Mouse (Mus musculus) MEL (cell line): ENCODE measurements around the gene Htr2b. TPM values are rescaled to one million over a fixed set of nuclear protein-coding genes. Genes with fewer than 3 reads are reported as not detected.

ENCODE experiments used
- DNase-seq: peaks from one replicate; pipeline ENCODE4 v3.0.0; 2011; ENCODE audit warnings: low read depth, low spot score
- H3K27ac ChIP-seq: 2 replicates; pipeline ENCODE4 v1.5.1; 2012; ENCODE audit warnings: low read depth, mild to moderate bottlenecking, control low read depth, low read length, moderate library complexity; ENCODE audit not compliant: control insufficient read depth
- H3K27me3 ChIP-seq, 2 experiments: fragments of 150-350 bp in 1 of 2; sonication (generic) in 1 of 2; 2 replicates each; pipeline ENCODE4 v1.6.1; 2012; ENCODE audit warnings: low read length in 2 of 2, mild to moderate bottlenecking in 2 of 2, improper control_type of control experiment in 1 of 2, moderate library complexity in 1 of 2; ENCODE audit not compliant: insufficient read depth in 2 of 2, control insufficient read depth in 1 of 2
- H3K36me3 ChIP-seq, 2 experiments: 2 replicates each; pipeline ENCODE4 v1.6.1; 2012 to 2014; ENCODE audit warnings: low read length in 2 of 2, improper control_type of control experiment in 1 of 2, inconsistent platforms in 1 of 2, mild to moderate bottlenecking in 1 of 2; ENCODE audit not compliant: insufficient read depth in 2 of 2, control insufficient read depth in 1 of 2
- H3K4me1 ChIP-seq, 2 experiments: fragments of 150-350 bp in 1 of 2; sonication (generic) in 1 of 2; 2 replicates each; pipeline ENCODE4 v1.6.1; 2012; ENCODE audit warnings: low read length in 2 of 2, improper control_type of control experiment in 1 of 2, mild to moderate bottlenecking in 1 of 2; ENCODE audit not compliant: insufficient read depth in 2 of 2, control insufficient read depth in 1 of 2
- H3K4me3 ChIP-seq, 2 experiments: fragments of 150-350 bp in 1 of 2; sonication (generic) in 1 of 2; 2 replicates each; pipeline ENCODE4 v1.5.1; 2012; ENCODE audit warnings: low read depth in 2 of 2, low read length in 2 of 2, mild to moderate bottlenecking in 2 of 2, moderate library complexity in 2 of 2, control low read depth in 1 of 2, improper control_type of control experiment in 1 of 2; ENCODE audit not compliant: control insufficient read depth in 1 of 2, insufficient read depth in 1 of 2
- H3K79me2 ChIP-seq: 2 replicates; pipeline ENCODE4 v1.6.1; 2012; ENCODE audit warnings: mild to moderate bottlenecking, low read length, moderate library complexity; ENCODE audit not compliant: control insufficient read depth, poor library complexity, insufficient read depth
- H3K9ac ChIP-seq: 2 replicates; pipeline ENCODE4 v1.6.1; 2012; ENCODE audit warnings: low read depth, mild to moderate bottlenecking, control low read depth, low read length, moderate library complexity; ENCODE audit not compliant: control insufficient read depth, poor library complexity, severe bottlenecking
- H3K9me3 ChIP-seq: fragments of 150-350 bp; sonication (generic); replicated peaks from 2 replicates; pipeline ENCODE4 v1.6.1; 2012; ENCODE audit warnings: mild to moderate bottlenecking, low read length, improper control_type of control experiment, moderate library complexity; ENCODE audit not compliant: insufficient read depth
- BHLHE40 ChIP-seq: IDR thresholded peaks from 2 replicates; pipeline ENCODE4 v1.6.1; 2012; ENCODE audit warnings: low read depth, mild to moderate bottlenecking, inconsistent platforms, low read length, improper control_type of control experiment, borderline replicate concordance
- CHD1 ChIP-seq: IDR thresholded peaks from 2 replicates; pipeline ENCODE4 v1.6.1; 2012; ENCODE audit warnings: low read depth, mild to moderate bottlenecking, inconsistent platforms, low read length, improper control_type of control experiment
- CTCF ChIP-seq, 3 experiments: IDR thresholded peaks in 2 of 3; conservative IDR thresholded peaks in 1 of 3; 2 replicates each; pipeline ENCODE4 v1.5.1; 2011 to 2012; ENCODE audit warnings: low read length in 3 of 3, low read depth in 2 of 3, mild to moderate bottlenecking in 2 of 3, improper control_type of control experiment in 1 of 3, inconsistent platforms in 1 of 3, mixed read lengths in 1 of 3, moderate library complexity in 1 of 3; ENCODE audit not compliant: control insufficient read depth in 1 of 3, insufficient read depth in 1 of 3, poor library complexity in 1 of 3, severe bottlenecking in 1 of 3
- ELF1 ChIP-seq: IDR thresholded peaks from 2 replicates; pipeline ENCODE4 v1.6.1; 2014; ENCODE audit warnings: low read depth, mild to moderate bottlenecking, inconsistent platforms, low read length, improper control_type of control experiment, moderate library complexity
- HCFC1 ChIP-seq: IDR thresholded peaks from 2 replicates; pipeline ENCODE4 v1.6.1; 2012; ENCODE audit warnings: low read depth, mild to moderate bottlenecking, inconsistent platforms, low read length, improper control_type of control experiment, moderate library complexity
- MAX ChIP-seq: IDR thresholded peaks from 2 replicates; pipeline ENCODE4 v1.6.1; 2011; ENCODE audit warnings: low read length, improper control_type of control experiment
- MAZ ChIP-seq: IDR thresholded peaks from 2 replicates; pipeline ENCODE4 v1.6.1; 2012; ENCODE audit warnings: low read depth, mild to moderate bottlenecking, inconsistent platforms, low read length, improper control_type of control experiment
- MXI1 ChIP-seq: IDR thresholded peaks from 2 replicates; pipeline ENCODE4 v1.6.1; 2011; ENCODE audit warnings: mild to moderate bottlenecking, low read depth, low read length, improper control_type of control experiment
- MYB ChIP-seq: IDR thresholded peaks from 2 replicates; pipeline ENCODE4 v1.6.1; 2011; ENCODE audit warnings: mild to moderate bottlenecking, low read depth, low read length, improper control_type of control experiment
- NRF1 ChIP-seq: IDR thresholded peaks from 2 replicates; pipeline ENCODE4 v1.6.1; 2014; ENCODE audit warnings: low read depth, mild to moderate bottlenecking, inconsistent platforms, low read length, improper control_type of control experiment, moderate library complexity; ENCODE audit not compliant: poor library complexity, insufficient read depth, severe bottlenecking
- POLR2AphosphoS5 ChIP-seq: IDR thresholded peaks from 2 replicates; pipeline ENCODE4 v1.6.1; 2012; ENCODE audit warnings: low read depth, borderline replicate concordance, mild to moderate bottlenecking, inconsistent platforms, low read length, moderate library complexity, mixed read lengths
- RAD21 ChIP-seq: IDR thresholded peaks from 2 replicates; pipeline ENCODE4 v1.6.1; 2011; ENCODE audit warnings: mild to moderate bottlenecking, low read depth, low read length, improper control_type of control experiment
- RCOR1 ChIP-seq: IDR thresholded peaks from 2 replicates; pipeline ENCODE4 v1.6.1; 2012; ENCODE audit warnings: low read depth, mild to moderate bottlenecking, inconsistent platforms, low read length, improper control_type of control experiment
- SIN3A ChIP-seq: IDR thresholded peaks from 2 replicates; pipeline ENCODE4 v1.6.1; 2012; ENCODE audit warnings: low read length, improper control_type of control experiment, inconsistent platforms
- SMC3 ChIP-seq: IDR thresholded peaks from 2 replicates; pipeline ENCODE4 v1.6.1; 2011; ENCODE audit warnings: low read depth, low read length, improper control_type of control experiment
- TAL1 ChIP-seq: IDR thresholded peaks from 2 replicates; pipeline ENCODE4 v1.6.1; 2012; ENCODE audit warnings: mild to moderate bottlenecking, inconsistent platforms, low read length, moderate library complexity, mixed read lengths
- USF1 ChIP-seq: IDR thresholded peaks from 2 replicates; pipeline ENCODE4 v1.6.1; 2014; ENCODE audit warnings: low read depth, mild to moderate bottlenecking, inconsistent platforms, low read length, improper control_type of control experiment, moderate library complexity
- USF2 ChIP-seq, 2 experiments: IDR thresholded peaks; 2 replicates each; pipeline ENCODE4 v1.6.1; 2011 to 2012; ENCODE audit warnings: improper control_type of control experiment in 2 of 2, low read length in 2 of 2, borderline replicate concordance in 1 of 2, inconsistent platforms in 1 of 2, low read depth in 1 of 2, mild to moderate bottlenecking in 1 of 2; ENCODE audit not compliant: insufficient read depth in 1 of 2
- ZC3H11A ChIP-seq: IDR thresholded peaks from 2 replicates; pipeline ENCODE4 v1.6.1; 2012; ENCODE audit warnings: low read depth, mild to moderate bottlenecking, inconsistent platforms, low read length, improper control_type of control experiment
- ZKSCAN1 ChIP-seq: IDR thresholded peaks from 2 replicates; pipeline ENCODE4 v1.6.1; 2012; ENCODE audit warnings: low read depth, mild to moderate bottlenecking, inconsistent platforms, low read length, improper control_type of control experiment, moderate library complexity
- ZNF384 ChIP-seq: IDR thresholded peaks from 2 replicates; pipeline ENCODE4 v1.6.1; 2012; ENCODE audit warnings: low read depth, mild to moderate bottlenecking, inconsistent platforms, low read length, improper control_type of control experiment
- polyA plus RNA-seq, 2 experiments: library from polyadenylated mRNA; stranded (reverse) in 1 of 2; unstranded in 1 of 2; fragments of >175 nt in 1 of 2; fragments of >200 nt in 1 of 2; gene quantifications; 2 replicates each; pipeline versions ENCODE4 v1.2.1 to v1.2.4; 2012; ENCODE audit warnings: low replicate concordance in 2 of 2, low read depth in 1 of 2; ENCODE audit not compliant: insufficient read length in 2 of 2, insufficient read depth in 1 of 2, missing spikeins in 1 of 2
- total RNA-seq: library from RNA; depleted of rRNA; stranded (reverse); fragments of 300-350 nt; gene quantifications from 2 replicates; pipeline ENCODE4 v1.2.3, GENCODE M21; 2012; rRNA removed

Gene Htr2b
- total and polyA plus RNA-seq, 3 experiments: 0.15 to 0.22 TPM; not detected in 1

- Histone ChIP-seq H3K4me1 (peaks cover 2 to 3% of the 10 kb centered on the region in 2 experiments; a peak in 3 of 4 replicates), H3K4me3 (no peak overlapping the region), H3K27ac (no peak overlapping the region), H3K9ac (no peak overlapping the region), H3K27me3 (peaks cover 7 to 10% of the 10 kb centered on the region in 2 experiments), H3K79me2 (no peaks in the 10 kb centered on the region; the same call in 1 of the 2 replicates), H3K36me3 (no peaks in the 10 kb centered on the region), H3K9me3 (no peaks in the 10 kb centered on the region)
- TF ChIP-seq MXI1: no peak
- no peak for TF ChIP-seq MYB
- no peak for TF ChIP-seq RAD21
- TF ChIP-seq CTCF (IDR thresholded peaks at IDR 0.05 in 2 of 3, conservative IDR thresholded peaks at IDR 0.05 in 1 of 3; ENCODE audit: control insufficient read depth in 1 of 3, insufficient read depth in 1 of 3, low read depth in 2 of 3, low read length in 3 of 3, poor library complexity in 1 of 3, severe bottlenecking in 1 of 3): no peak
- TF ChIP-seq ELF1: no peak
- no peak for TF ChIP-seq TAL1
- TF ChIP-seq MAZ: no peak
- DNase-seq: no peak
Measured at GRCm38 (mm10) chr1:86054943-86055342, 56.8 kb downstream of the Htr2b start.

DNA sequence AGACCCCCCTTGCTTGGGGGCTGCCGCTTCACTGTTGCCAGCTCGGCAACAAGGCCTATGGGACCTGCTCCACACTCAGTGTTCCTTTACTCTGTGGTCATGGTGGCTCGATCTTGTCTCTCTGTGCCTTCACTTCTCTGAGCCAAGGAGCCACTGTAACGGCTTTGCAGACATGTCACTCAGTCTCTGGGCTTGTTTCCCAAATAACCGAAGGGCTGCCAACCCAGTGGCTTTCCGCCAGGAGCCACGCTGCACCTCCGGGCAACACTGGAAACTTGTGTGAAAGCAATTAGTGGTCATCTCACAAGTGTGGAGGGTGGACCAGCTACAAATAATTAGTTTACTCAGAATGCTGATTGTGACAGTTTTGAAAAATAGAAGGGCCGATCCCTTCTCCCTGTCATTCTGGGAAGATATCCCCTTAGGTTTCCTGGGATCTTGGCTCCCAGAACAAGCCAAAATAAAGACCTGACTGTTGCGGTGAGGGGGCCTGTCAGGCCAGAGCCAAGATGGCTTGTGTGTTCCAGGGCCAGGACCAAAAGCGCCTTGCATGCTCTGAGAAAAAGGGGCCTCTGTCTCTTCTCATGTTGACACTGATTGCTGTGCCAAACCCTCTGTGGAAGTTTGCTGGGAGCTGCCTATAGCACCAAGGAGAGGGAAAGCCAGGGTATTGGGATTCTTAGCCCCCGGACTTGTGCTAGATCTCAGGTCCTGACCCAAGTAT lies 58.4 kb downstream of the Htr2b start:
- Histone ChIP-seq H3K9me3 (no peaks in the 10 kb centered on the region), H3K27ac (no peak overlapping the region), H3K9ac (no peak overlapping the region), H3K36me3 (no peaks in the 10 kb centered on the region), H3K4me3 (no peak overlapping the region), H3K4me1 (peaks cover 0 to 2% of the 10 kb centered on the region in 2 experiments; a peak in 1 of 4 replicates), H3K79me2 (no peaks in the 10 kb centered on the region), H3K27me3 (peaks cover 7 to 15% of the 10 kb centered on the region in 2 experiments)
- no peak for DNase-seq
- TF ChIP-seq MYB (no peak), ZKSCAN1 (no peak), ZNF384 (no peak), ELF1 (no peak), ZC3H11A (no peak), BHLHE40 (no peak), HCFC1 (no peak), TAL1 (no peak), USF2 (IDR thresholded peaks at IDR 0.05; ENCODE audit: borderline replicate concordance in 1 of 2, insufficient read depth in 1 of 2, low read depth in 1 of 2, low read length in 2 of 2) (no peak), RCOR1 (no peak), CHD1 (no peak), SMC3 (no peak), MAX (no peak), POLR2AphosphoS5 (no peak), SIN3A (no peak), USF1 (no peak), NRF1 (no peak)

Other genes with a start within 250 kb of the Htr2b start
- gene Itm2c, start 217.7 kb downstream of the Htr2b start, total RNA-seq: 22.6 and 24.8 TPM in 2 replicates
- 10 to 100 TPM in 1 of 2 experiments, not detected in 1; 28.2 TPM for gene Itm2c, start 217.7 kb downstream of the Htr2b start, polyA plus RNA-seq
- not detected in 2 replicates for gene 4933407L21Rik, start 183.5 kb downstream of the Htr2b start, total RNA-seq
- not detected for gene 4933407L21Rik, start 183.5 kb downstream of the Htr2b start, polyA plus RNA-seq
- 0.04 TPM in 1 of 2 replicates, not detected in the other for gene Gpr55, start 151.0 kb downstream of the Htr2b start, total RNA-seq
- under 1 TPM in 1 of 2 experiments, not detected in 1; 0.01 TPM for gene Gpr55, start 151.0 kb downstream of the Htr2b start, polyA plus RNA-seq
- gene Spata3, start 95.2 kb downstream of the Htr2b start, total RNA-seq: not detected in 2 replicates
- not detected for gene Spata3, start 95.2 kb downstream of the Htr2b start, polyA plus RNA-seq
- gene 2810459M11Rik, start 66.1 kb downstream of the Htr2b start, total RNA-seq: not detected in 2 replicates
- gene 2810459M11Rik, start 66.1 kb downstream of the Htr2b start, polyA plus RNA-seq: not detected
- 116 and 146 TPM in 2 replicates for gene Psmd1, start 47.6 kb downstream of the Htr2b start, total RNA-seq
- 100 to 1,000 TPM in 1 of 2 experiments, 10 to 100 TPM in 1; 57.9 to 155 TPM for gene Psmd1, start 47.6 kb downstream of the Htr2b start, polyA plus RNA-seq
- gene Gm21972, start 21.7 kb upstream of the Htr2b start, total RNA-seq: 0.26 and 0.65 TPM in 2 replicates
- gene Gm21972, start 21.7 kb upstream of the Htr2b start, polyA plus RNA-seq: 10 to 100 TPM in 1 of 2 experiments, not detected in 1; 52.7 TPM
- 5.9 and 7.2 TPM in 2 replicates for gene Armc9, start 42.8 kb upstream of the Htr2b start, total RNA-seq
- gene Armc9, start 42.8 kb upstream of the Htr2b start, polyA plus RNA-seq: 10 to 100 TPM in 1 of 2 experiments, not detected in 1; 12.0 TPM
- not detected in 2 replicates for gene B3gnt7, start 190.9 kb upstream of the Htr2b start, total RNA-seq
- under 1 TPM in 1 of 2 experiments, not detected in 1; 0.40 TPM for gene B3gnt7, start 190.9 kb upstream of the Htr2b start, polyA plus RNA-seq
- gene Ncl, start 247.4 kb upstream of the Htr2b start, total RNA-seq: 370 and 422 TPM in 2 replicates
- 1,000 to 10,000 TPM in 1 of 2 experiments, 100 to 1,000 TPM in 1; 246 to 1,708 TPM for gene Ncl, start 247.4 kb upstream of the Htr2b start, polyA plus RNA-seq